Mouse (Mus musculus): Measurements from ENCODE around the gene 1700025G04Rik.

Gene 1700025G04Rik

GRCm38 (mm10) chr1:151971581-151971980, 118.3 kb downstream of the 1700025G04Rik start:
- no peak for DNase-seq (ENCODE audit: low read depth in 1 of 2, low spot score in 2 of 2)

- no peak for DNase-seq (ENCODE audit: low read depth in 1 of 2, low spot score in 2 of 2)
Measured at GRCm38 (mm10) chr1:151968126-151968525, 121.8 kb downstream of the 1700025G04Rik start.

GRCm38 (mm10) chr1:151964811-151965210, 125.1 kb downstream of the 1700025G04Rik start:
- DNase-seq (ENCODE audit: low read depth in 1 of 2, low spot score in 2 of 2): no peak

- DNase-seq (ENCODE audit: low read depth in 1 of 2, low spot score in 2 of 2): no peak
Measured at GRCm38 (mm10) chr1:151963248-151963647, 126.7 kb downstream of the 1700025G04Rik start.

- no peak for DNase-seq (ENCODE audit: low read depth in 1 of 2, low spot score in 2 of 2)
Measured at GRCm38 (mm10) chr1:151962078-151962477, 127.8 kb downstream of the 1700025G04Rik start.

GRCm38 (mm10) chr1:151961204-151961603, 128.7 kb downstream of the 1700025G04Rik start:
- no peak for DNase-seq (ENCODE audit: low read depth in 1 of 2, low spot score in 2 of 2)

GRCm38 (mm10) chr1:151959010-151959409, 130.9 kb downstream of the 1700025G04Rik start:
- DNase-seq (ENCODE audit: low read depth in 1 of 2, low spot score in 2 of 2): no peak

- no peak for DNase-seq (ENCODE audit: low read depth in 1 of 2, low spot score in 2 of 2)
Measured at GRCm38 (mm10) chr1:151958442-151958841, 131.5 kb downstream of the 1700025G04Rik start.

GRCm38 (mm10) chr1:151957669-151958068, 132.3 kb downstream of the 1700025G04Rik start:
- peak in 1 of 2 experiments; percentile 2 for DNase-seq (ENCODE audit: low read depth in 1 of 2, low spot score in 2 of 2)

- DNase-seq (ENCODE audit: low read depth in 1 of 2, low spot score in 2 of 2): no peak
Measured at GRCm38 (mm10) chr1:151955866-151956265, 134.1 kb downstream of the 1700025G04Rik start.

GRCm38 (mm10) chr1:151953563-151953962, 136.4 kb downstream of the 1700025G04Rik start:
- peak; percentile 26 to 30 for DNase-seq (ENCODE audit: low read depth in 1 of 2, low spot score in 2 of 2)

- no peak for DNase-seq (ENCODE audit: low read depth in 1 of 2, low spot score in 2 of 2)
Measured at GRCm38 (mm10) chr1:151948065-151948464, 141.9 kb downstream of the 1700025G04Rik start.

- no peak for DNase-seq (ENCODE audit: low read depth in 1 of 2, low spot score in 2 of 2)
Measured at GRCm38 (mm10) chr1:151947571-151947970, 142.4 kb downstream of the 1700025G04Rik start.

GRCm38 (mm10) chr1:151944457-151945223, 145.3 kb downstream of the 1700025G04Rik start:
- DNase-seq (ENCODE audit: low read depth in 1 of 2, low spot score in 2 of 2): no peak

GRCm38 (mm10) chr1:151943681-151944237, 146.2 kb downstream of the 1700025G04Rik start:
- DNase-seq (ENCODE audit: low read depth in 1 of 2, low spot score in 2 of 2): no peak

GRCm38 (mm10) chr1:151942972-151943654, 146.8 kb downstream of the 1700025G04Rik start:
- DNase-seq (ENCODE audit: low read depth in 1 of 2, low spot score in 2 of 2): no peak

- no peak for DNase-seq (ENCODE audit: low read depth in 1 of 2, low spot score in 2 of 2)
Measured at GRCm38 (mm10) chr1:151939987-151940386, 149.9 kb downstream of the 1700025G04Rik start.

GRCm38 (mm10) chr1:151939510-151939909, 150.4 kb downstream of the 1700025G04Rik start:
- no peak for DNase-seq (ENCODE audit: low read depth in 1 of 2, low spot score in 2 of 2)

- no peak for DNase-seq (ENCODE audit: low read depth in 1 of 2, low spot score in 2 of 2)
Measured at GRCm38 (mm10) chr1:151933605-151934004, 156.3 kb downstream of the 1700025G04Rik start.

- DNase-seq (ENCODE audit: low read depth in 1 of 2, low spot score in 2 of 2): no peak
Measured at GRCm38 (mm10) chr1:151926826-151927225, 163.1 kb downstream of the 1700025G04Rik start.

- no peak for DNase-seq (ENCODE audit: low read depth in 1 of 2, low spot score in 2 of 2)
Measured at GRCm38 (mm10) chr1:151926141-151926540, 163.8 kb downstream of the 1700025G04Rik start.

GRCm38 (mm10) chr1:151925738-151926137, 164.2 kb downstream of the 1700025G04Rik start:
- no peak for DNase-seq (ENCODE audit: low read depth in 1 of 2, low spot score in 2 of 2)

All from monocyte, adult 2 months (primary cell).